Mouse (Mus musculus): ENCODE measurements around the gene Tlx1. TPM values are rescaled to one million over a fixed set of nuclear protein-coding genes. Genes with fewer than 3 reads are reported as not detected.

Gene Tlx1
- total and polyA plus RNA-seq, 2 experiments: 0.05 TPM; not detected in 1

GRCm38 (mm10) chr19:45162871-45163270 is 12.4 kb downstream of the Tlx1 start:
- no peaks in the 10 kb centered on the region for H3K36me3 ChIP-seq (ENCODE audit: control insufficient read depth, insufficient read depth, low read length)
- no peak overlapping the region for H3K4me3 ChIP-seq (ENCODE audit: insufficient read depth, low read depth, low read length)
- 6% methylated on average over 12 of the region's 12 CpGs for WGBS
- no peak for DNase-seq (ENCODE audit: extremely low read depth, low read depth, low spot score)
- no peaks in the 10 kb centered on the region for H3K4me1 ChIP-seq (ENCODE audit: control insufficient read depth, insufficient read depth, low read length)
- H3K27ac ChIP-seq (replicated peaks; ENCODE audit: insufficient read depth, low read depth, low read length): no peak overlapping the region
- TF ChIP-seq CTCF (IDR thresholded peaks at IDR 0.05; ENCODE audit: low read depth, low read length): no peak
- TF ChIP-seq POLR2A (IDR thresholded peaks at IDR 0.05; ENCODE audit: extremely low read depth, insufficient read depth, low read length): no peak
- no peaks in the 10 kb centered on the region for H3K79me2 ChIP-seq (ENCODE audit: control insufficient read depth, insufficient read depth, low read length)
- no peak overlapping the region for H3K9ac ChIP-seq (ENCODE audit: low read depth, low read length)
- peaks cover 10% of the 10 kb centered on the region; the same call in 1 of the 2 replicates for H3K27me3 ChIP-seq (ENCODE audit: control insufficient read depth, insufficient read depth, low read length)

- TF ChIP-seq CTCF (IDR thresholded peaks at IDR 0.05; ENCODE audit: low read depth, low read length): no peak
- TF ChIP-seq POLR2A (IDR thresholded peaks at IDR 0.05; ENCODE audit: extremely low read depth, insufficient read depth, low read length): no peak
- Histone ChIP-seq H3K36me3 (ENCODE audit: control insufficient read depth, insufficient read depth, low read length) (no peaks in the 10 kb centered on the region), H3K9ac (ENCODE audit: low read depth, low read length) (no peak overlapping the region), H3K79me2 (ENCODE audit: control insufficient read depth, insufficient read depth, low read length) (no peaks in the 10 kb centered on the region), H3K4me1 (ENCODE audit: control insufficient read depth, insufficient read depth, low read length) (no peaks in the 10 kb centered on the region), H3K4me3 (ENCODE audit: insufficient read depth, low read depth, low read length) (no peak overlapping the region), H3K27me3 (ENCODE audit: control insufficient read depth, insufficient read depth, low read length) (peaks cover 7% of the 10 kb centered on the region; the same call in 1 of the 2 replicates), H3K27ac (replicated peaks; ENCODE audit: insufficient read depth, low read depth, low read length) (no peak overlapping the region)
- 67% methylated on average over 7 of the region's 7 CpGs for WGBS
- no peak for DNase-seq (ENCODE audit: extremely low read depth, low read depth, low spot score)
These were observed 20.0 kb downstream of the Tlx1 start for GRCm38 (mm10) chr19:45170451-45170850.

GRCm38 (mm10) chr19:45174803-45175202 is 24.3 kb downstream of the Tlx1 start:
- no peaks in the 10 kb centered on the region for H3K79me2 ChIP-seq (ENCODE audit: control insufficient read depth, insufficient read depth, low read length)
- TF ChIP-seq POLR2A (IDR thresholded peaks at IDR 0.05; ENCODE audit: extremely low read depth, insufficient read depth, low read length) (no peak), CTCF (IDR thresholded peaks at IDR 0.05; ENCODE audit: low read depth, low read length) (peak; percentile 83)
- H3K36me3 ChIP-seq (ENCODE audit: control insufficient read depth, insufficient read depth, low read length): no peaks in the 10 kb centered on the region
- no peak overlapping the region for H3K4me3 ChIP-seq (ENCODE audit: insufficient read depth, low read depth, low read length)
- H3K9ac ChIP-seq (ENCODE audit: low read depth, low read length): no peak overlapping the region
- H3K27me3 ChIP-seq (ENCODE audit: control insufficient read depth, insufficient read depth, low read length): peaks cover 6% of the 10 kb centered on the region; the same call in 1 of the 2 replicates
- no peaks in the 10 kb centered on the region; the same call in 1 of the 2 replicates for H3K4me1 ChIP-seq (ENCODE audit: control insufficient read depth, insufficient read depth, low read length)
- no peak overlapping the region for H3K27ac ChIP-seq (replicated peaks; ENCODE audit: insufficient read depth, low read depth, low read length)
- WGBS: 60% methylated on average over 7 of the region's 7 CpGs
- no peak for DNase-seq (ENCODE audit: extremely low read depth, low read depth, low spot score)

- no peak overlapping the region for H3K27ac ChIP-seq (replicated peaks; ENCODE audit: insufficient read depth, low read depth, low read length)
These were observed 25.8 kb downstream of the Tlx1 start for GRCm38 (mm10) chr19:45176269-45176668.

GRCm38 (mm10) chr19:45177004-45177737 is 26.7 kb downstream of the Tlx1 start:
- no peak overlapping the region for H3K4me3 ChIP-seq (ENCODE audit: insufficient read depth, low read depth, low read length)
- WGBS: 22% methylated on average over 26 of the region's 26 CpGs
- H3K79me2 ChIP-seq (ENCODE audit: control insufficient read depth, insufficient read depth, low read length): no peaks in the 10 kb centered on the region
- no peak overlapping the region for H3K27ac ChIP-seq (replicated peaks; ENCODE audit: insufficient read depth, low read depth, low read length)
- no peak overlapping the region for H3K9ac ChIP-seq (ENCODE audit: low read depth, low read length)
- TF ChIP-seq CTCF (IDR thresholded peaks at IDR 0.05; ENCODE audit: low read depth, low read length): peak; percentile 93
- no peak for TF ChIP-seq POLR2A (IDR thresholded peaks at IDR 0.05; ENCODE audit: extremely low read depth, insufficient read depth, low read length)
- DNase-seq (ENCODE audit: extremely low read depth, low read depth, low spot score): peak; percentile 35
- no peaks in the 10 kb centered on the region for H3K36me3 ChIP-seq (ENCODE audit: control insufficient read depth, insufficient read depth, low read length)
- H3K27me3 ChIP-seq (ENCODE audit: control insufficient read depth, insufficient read depth, low read length): peaks cover 6% of the 10 kb centered on the region; the same call in 1 of the 2 replicates
- no peaks in the 10 kb centered on the region; the same call in 1 of the 2 replicates for H3K4me1 ChIP-seq (ENCODE audit: control insufficient read depth, insufficient read depth, low read length)

More at GRCm38 (mm10) chr19:45176269-45176668, 25.8 kb downstream of the Tlx1 start:
- WGBS: 58% methylated on average over 8 of the region's 8 CpGs
- Histone ChIP-seq H3K27me3 (ENCODE audit: control insufficient read depth, insufficient read depth, low read length) (peaks cover 6% of the 10 kb centered on the region; the same call in 1 of the 2 replicates), H3K36me3 (ENCODE audit: control insufficient read depth, insufficient read depth, low read length) (no peaks in the 10 kb centered on the region), H3K79me2 (ENCODE audit: control insufficient read depth, insufficient read depth, low read length) (no peaks in the 10 kb centered on the region), H3K4me3 (ENCODE audit: insufficient read depth, low read depth, low read length) (no peak overlapping the region), H3K4me1 (ENCODE audit: control insufficient read depth, insufficient read depth, low read length) (no peaks in the 10 kb centered on the region; the same call in 1 of the 2 replicates), H3K9ac (ENCODE audit: low read depth, low read length) (no peak overlapping the region)
- DNase-seq (ENCODE audit: extremely low read depth, low read depth, low spot score): peak; percentile 21
- TF ChIP-seq POLR2A (IDR thresholded peaks at IDR 0.05; ENCODE audit: extremely low read depth, insufficient read depth, low read length): no peak
- TF ChIP-seq CTCF (IDR thresholded peaks at IDR 0.05; ENCODE audit: low read depth, low read length): no peak

- DNase-seq (ENCODE audit: extremely low read depth, low read depth, low spot score): no peak
- H3K79me2 ChIP-seq (ENCODE audit: control insufficient read depth, insufficient read depth, low read length): no peaks in the 10 kb centered on the region
- 84% methylated on average over 4 of the region's 4 CpGs for WGBS
- no peaks in the 10 kb centered on the region for H3K27me3 ChIP-seq (ENCODE audit: control insufficient read depth, insufficient read depth, low read length)
- H3K27ac ChIP-seq (replicated peaks; ENCODE audit: insufficient read depth, low read depth, low read length): no peak overlapping the region
- H3K4me3 ChIP-seq (ENCODE audit: insufficient read depth, low read depth, low read length): no peak overlapping the region
- H3K4me1 ChIP-seq (ENCODE audit: control insufficient read depth, insufficient read depth, low read length): no peaks in the 10 kb centered on the region; the same call in 1 of the 2 replicates
- H3K9ac ChIP-seq (ENCODE audit: low read depth, low read length): no peak overlapping the region
- no peak for TF ChIP-seq CTCF (IDR thresholded peaks at IDR 0.05; ENCODE audit: low read depth, low read length)
- TF ChIP-seq POLR2A (IDR thresholded peaks at IDR 0.05; ENCODE audit: extremely low read depth, insufficient read depth, low read length): no peak
- H3K36me3 ChIP-seq (ENCODE audit: control insufficient read depth, insufficient read depth, low read length): no peaks in the 10 kb centered on the region
These were observed 29.0 kb downstream of the Tlx1 start for GRCm38 (mm10) chr19:45179451-45179850.
